Mouse (Mus musculus) thymus, postnatal 14 days (tissue): ENCODE data around the gene Gm4969.

Source experiments
- DNase-seq: peaks from one replicate; pipeline ENCODE4 v3.0.0; 2021

Gene Gm4969

GRCm38 (mm10) chr7:19136168-19136567 lies 18.0 kb upstream of the Gm4969 start:
- DNase-seq, result no peak

- DNase-seq, result peak; percentile 95
Observed at GRCm38 (mm10) chr7:19131324-19131848, 13.2 kb upstream of the Gm4969 start.

- peak; percentile 35 for DNase-seq
Observed at GRCm38 (mm10) chr7:19130657-19131056, 12.5 kb upstream of the Gm4969 start.

- no peak for DNase-seq
Observed at GRCm38 (mm10) chr7:19129396-19129795, 11.2 kb upstream of the Gm4969 start.

GRCm38 (mm10) chr7:19127744-19128143 lies 9.6 kb upstream of the Gm4969 start:
- no peak for DNase-seq

GRCm38 (mm10) chr7:19124713-19125112 lies 6.5 kb upstream of the Gm4969 start:
- no peak for DNase-seq

GRCm38 (mm10) chr7:19121686-19122085 lies 3.5 kb upstream of the Gm4969 start:
- no peak for DNase-seq

- peak; percentile 94 for DNase-seq
Observed at GRCm38 (mm10) chr7:19119631-19120429, 1.7 kb upstream of the Gm4969 start, which contains the start of gene Fbxo46. Gene Fbxo46 (plus strand): TSS chr7:19119859.

- DNase-seq, result peak; percentile 21
Observed at GRCm38 (mm10) chr7:19119083-19119482, 915 bp upstream of the Gm4969 start.

- DNase-seq, result no peak
Observed at GRCm38 (mm10) chr7:19109565-19109964, 8.6 kb downstream of the Gm4969 start.

GRCm38 (mm10) chr7:19107436-19107835 lies 10.7 kb downstream of the Gm4969 start:
- no peak for DNase-seq

- DNase-seq, result no peak
Observed at GRCm38 (mm10) chr7:19104486-19104885, 13.7 kb downstream of the Gm4969 start.

GRCm38 (mm10) chr7:19103741-19104140 lies 14.4 kb downstream of the Gm4969 start:
- no peak for DNase-seq

GRCm38 (mm10) chr7:19100290-19100689 lies 17.9 kb downstream of the Gm4969 start:
- DNase-seq, result no peak

- DNase-seq, result no peak
Observed at GRCm38 (mm10) chr7:19098811-19099210, 19.4 kb downstream of the Gm4969 start.

GRCm38 (mm10) chr7:19097863-19098262 lies 20.3 kb downstream of the Gm4969 start:
- no peak for DNase-seq

GRCm38 (mm10) chr7:19097217-19097616 lies 21.0 kb downstream of the Gm4969 start:
- DNase-seq, result no peak

GRCm38 (mm10) chr7:19096421-19096976 lies 21.7 kb downstream of the Gm4969 start:
- no peak for DNase-seq

- no peak for DNase-seq
Observed at GRCm38 (mm10) chr7:19095751-19096110, 22.4 kb downstream of the Gm4969 start.

GRCm38 (mm10) chr7:19094826-19095750 lies 23.1 kb downstream of the Gm4969 start:
- DNase-seq, result peak; percentile 60

GRCm38 (mm10) chr7:19094471-19094825 lies 23.7 kb downstream of the Gm4969 start, which contains the start of gene Six5:
Gene Six5 (plus strand): TSS chr7:19094594.
- peak; percentile 82 for DNase-seq

- DNase-seq, result peak; percentile 95
Observed at GRCm38 (mm10) chr7:19093537-19094385, 24.4 kb downstream of the Gm4969 start.
